Mouse (Mus musculus): Measurements from ENCODE around the gene Pms1. TPM values are rescaled to one million over a fixed set of nuclear protein-coding genes. Genes with fewer than 3 reads are reported as not detected.
"Not testable (repeated sequence)": the region's sequence is repeated elsewhere in the genome, so short reads cannot be mapped to it uniquely, and the experiment has no call there.

Pms1 gene
- polyA plus RNA-seq, 1 experiment, result 1.4 TPM

- Histone ChIP-seq H3K4me2 (ENCODE audit: low read depth) (no peak overlapping the region), H3K27me3 (ENCODE audit: control insufficient read depth, insufficient read depth, insufficient read length) (no peaks in the 10 kb centered on the region), H3ac (ENCODE audit: control insufficient read depth, insufficient read length) (no peak overlapping the region), H3K36me3 (ENCODE audit: control insufficient read depth, insufficient read depth) (peaks cover 5% of the 10 kb centered on the region), H3K79me2 (ENCODE audit: control insufficient read depth, insufficient read depth) (no peaks in the 10 kb centered on the region), H3K4me3 (no peak overlapping the region)
- TF ChIP-seq USF1 (IDR thresholded peaks at IDR 0.05; ENCODE audit: low read depth) (no peak), CEBPB (IDR thresholded peaks at IDR 0.05; ENCODE audit: insufficient read depth, poor library complexity, severe bottlenecking) (no peak), E2F4 (IDR thresholded peaks at IDR 0.05; ENCODE audit: insufficient read depth) (no peak), POLR2AphosphoS2 (IDR thresholded peaks at IDR 0.05; ENCODE audit: insufficient read length, low read depth) (no peak), TCF12 (IDR thresholded peaks at IDR 0.05; ENCODE audit: insufficient read depth, poor library complexity, severe bottlenecking) (no peak), MYOD1 (IDR thresholded peaks at IDR 0.05; ENCODE audit: control insufficient read depth in 1 of 3, insufficient read length in 2 of 3, low read depth in 2 of 3) (no peak), SRF (IDR thresholded peaks at IDR 0.05; ENCODE audit: control insufficient read depth, insufficient read length, low read depth) (no peak), MAX (IDR thresholded peaks at IDR 0.05; ENCODE audit: low read depth) (no peak), TCF3 (IDR thresholded peaks at IDR 0.05; ENCODE audit: insufficient read length, low read depth) (no peak), POLR2A (IDR thresholded peaks at IDR 0.05; ENCODE audit: insufficient read length, low read depth) (no peak)
Observed at GRCm38 (mm10) chr1:53269901-53270300, 26.9 kb downstream of the Pms1 start.

DNA sequence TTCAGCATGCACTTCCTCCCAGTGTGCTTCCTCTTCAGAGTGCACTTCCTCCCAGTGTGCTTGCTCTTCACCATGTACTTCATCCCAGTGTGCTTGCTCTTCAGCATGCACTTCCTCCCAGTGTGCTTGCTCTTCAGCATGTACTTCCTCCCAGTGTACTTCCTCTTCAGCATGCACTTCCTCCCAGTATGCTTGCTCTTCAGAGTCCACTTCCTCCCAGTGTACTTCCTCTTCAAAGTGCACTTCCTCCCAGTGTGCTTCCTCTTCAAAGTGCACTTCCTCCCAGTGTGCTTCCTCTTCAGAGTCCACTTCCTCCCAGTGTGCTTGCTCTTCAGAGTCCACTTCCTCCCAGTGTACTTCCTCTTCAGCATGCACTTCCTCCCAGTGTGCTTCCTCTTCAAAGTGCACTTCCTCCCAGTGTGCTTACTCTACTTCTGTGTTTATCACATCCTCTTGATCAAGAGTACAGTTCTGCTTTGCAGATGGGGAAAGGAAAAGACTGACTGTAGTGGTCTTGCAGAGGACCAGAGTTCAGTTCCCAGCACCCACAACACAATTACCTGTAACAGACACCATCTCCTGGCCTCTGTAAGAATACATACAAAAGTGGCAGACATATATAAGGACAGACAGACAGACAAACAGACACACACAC is 31.7 kb downstream of the Pms1 start:
- H3ac ChIP-seq (ENCODE audit: control insufficient read depth, insufficient read length); H3K79me2 ChIP-seq (ENCODE audit: control insufficient read depth, insufficient read depth); H3K27me3 ChIP-seq (ENCODE audit: control insufficient read depth, insufficient read depth, insufficient read length); H3K4me2 ChIP-seq (ENCODE audit: low read depth); H3K36me3 ChIP-seq (ENCODE audit: control insufficient read depth, insufficient read depth); H3K4me3 ChIP-seq: not testable (repeated sequence)

GRCm38 (mm10) chr1:53226063-53226462 is 70.8 kb downstream of the Pms1 start:
- Histone ChIP-seq H3K27me3 (ENCODE audit: control insufficient read depth, insufficient read depth, insufficient read length) (no peaks in the 10 kb centered on the region), H3K36me3 (ENCODE audit: control insufficient read depth, insufficient read depth) (peaks cover 4% of the 10 kb centered on the region), H3K79me2 (ENCODE audit: control insufficient read depth, insufficient read depth) (no peaks in the 10 kb centered on the region), H3K4me2 (ENCODE audit: low read depth) (no peak overlapping the region), H3ac (ENCODE audit: control insufficient read depth, insufficient read length) (no peak overlapping the region), H3K4me3 (no peak overlapping the region)
- no peak for TF ChIP-seq REST (IDR thresholded peaks at IDR 0.05; ENCODE audit: insufficient read depth, insufficient read length)
- no peak for TF ChIP-seq MYOG (IDR thresholded peaks at IDR 0.05; ENCODE audit: control insufficient read depth in 1 of 3, insufficient read depth in 1 of 3, insufficient read length in 2 of 3, low read depth in 2 of 3)
- no peak for TF ChIP-seq POLR2AphosphoS2 (IDR thresholded peaks at IDR 0.05; ENCODE audit: insufficient read length, low read depth)
- no peak for TF ChIP-seq TCF3 (IDR thresholded peaks at IDR 0.05; ENCODE audit: insufficient read length, low read depth)
- no peak for TF ChIP-seq POLR2A (IDR thresholded peaks at IDR 0.05; ENCODE audit: insufficient read length, low read depth)
- TF ChIP-seq USF1 (IDR thresholded peaks at IDR 0.05; ENCODE audit: low read depth), result no peak
- no peak for TF ChIP-seq SRF (IDR thresholded peaks at IDR 0.05; ENCODE audit: control insufficient read depth, insufficient read length, low read depth)
- no peak for TF ChIP-seq E2F4 (IDR thresholded peaks at IDR 0.05; ENCODE audit: insufficient read depth)
- TF ChIP-seq TCF12 (IDR thresholded peaks at IDR 0.05; ENCODE audit: insufficient read depth, poor library complexity, severe bottlenecking), result no peak
- no peak for TF ChIP-seq CEBPB (IDR thresholded peaks at IDR 0.05; ENCODE audit: insufficient read depth, poor library complexity, severe bottlenecking)
- TF ChIP-seq MYOD1 (IDR thresholded peaks at IDR 0.05; ENCODE audit: control insufficient read depth in 1 of 3, insufficient read length in 2 of 3, low read depth in 2 of 3), result no peak
- no peak for TF ChIP-seq MAX (IDR thresholded peaks at IDR 0.05; ENCODE audit: low read depth)

DNA sequence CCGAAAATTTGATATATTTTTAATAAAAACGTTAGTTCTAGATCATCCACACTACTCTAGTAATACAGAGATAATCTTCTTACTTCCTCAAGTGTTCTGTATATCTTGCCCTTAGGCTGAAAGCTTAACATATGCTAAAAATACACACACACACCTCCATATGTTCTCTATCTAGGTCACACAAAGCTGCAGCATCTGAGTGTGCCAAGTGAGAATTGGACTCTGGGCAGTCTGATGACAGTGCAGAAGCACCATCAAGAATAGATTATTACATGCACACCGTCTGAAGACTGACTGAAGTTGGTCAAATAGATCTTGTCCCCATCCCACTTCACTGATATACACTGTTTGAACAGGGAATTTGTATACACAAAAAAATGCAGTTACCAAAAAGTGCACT is 71.2 kb downstream of the Pms1 start:
- Histone ChIP-seq H3ac (ENCODE audit: control insufficient read depth, insufficient read length) (no peak overlapping the region), H3K4me2 (ENCODE audit: low read depth) (no peak overlapping the region), H3K36me3 (ENCODE audit: control insufficient read depth, insufficient read depth) (peaks cover 4% of the 10 kb centered on the region), H3K27me3 (ENCODE audit: control insufficient read depth, insufficient read depth, insufficient read length) (no peaks in the 10 kb centered on the region), H3K79me2 (ENCODE audit: control insufficient read depth, insufficient read depth) (no peaks in the 10 kb centered on the region), H3K4me3 (no peak overlapping the region)
- TF ChIP-seq POLR2AphosphoS2 (IDR thresholded peaks at IDR 0.05; ENCODE audit: insufficient read length, low read depth) (no peak), E2F4 (IDR thresholded peaks at IDR 0.05; ENCODE audit: insufficient read depth) (no peak), REST (IDR thresholded peaks at IDR 0.05; ENCODE audit: insufficient read depth, insufficient read length) (no peak), MYOG (IDR thresholded peaks at IDR 0.05; ENCODE audit: control insufficient read depth in 1 of 3, insufficient read depth in 1 of 3, insufficient read length in 2 of 3, low read depth in 2 of 3) (no peak), USF1 (IDR thresholded peaks at IDR 0.05; ENCODE audit: low read depth) (no peak), TCF12 (IDR thresholded peaks at IDR 0.05; ENCODE audit: insufficient read depth, poor library complexity, severe bottlenecking) (no peak), MAX (IDR thresholded peaks at IDR 0.05; ENCODE audit: low read depth) (no peak), TCF3 (IDR thresholded peaks at IDR 0.05; ENCODE audit: insufficient read length, low read depth) (no peak), SRF (IDR thresholded peaks at IDR 0.05; ENCODE audit: control insufficient read depth, insufficient read length, low read depth) (no peak)

DNA sequence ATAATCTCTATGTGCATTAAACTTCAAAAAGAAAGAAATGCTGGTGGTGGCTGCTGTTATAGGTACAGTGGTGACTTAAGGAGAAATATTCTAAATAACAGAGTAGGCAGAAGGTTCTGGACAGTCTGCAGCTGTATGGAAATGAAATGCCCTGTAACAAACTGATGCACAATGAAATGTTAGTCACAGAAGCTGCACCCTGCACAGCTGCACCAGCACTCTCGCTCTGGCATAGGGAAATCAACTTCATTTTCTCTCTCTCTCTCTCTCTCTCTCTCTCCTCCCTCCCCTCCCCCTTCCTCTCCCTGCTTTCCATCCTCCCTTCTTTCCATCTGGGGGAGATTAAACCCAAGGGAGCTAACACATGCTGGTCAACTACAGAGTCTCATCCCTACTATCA is 72.0 kb downstream of the Pms1 start:
- TF ChIP-seq MYOD1 (IDR thresholded peaks at IDR 0.05; ENCODE audit: control insufficient read depth in 1 of 3, insufficient read length in 2 of 3, low read depth in 2 of 3) (no peak), TCF12 (IDR thresholded peaks at IDR 0.05; ENCODE audit: insufficient read depth, poor library complexity, severe bottlenecking) (no peak), REST (IDR thresholded peaks at IDR 0.05; ENCODE audit: insufficient read depth, insufficient read length) (no peak), USF1 (IDR thresholded peaks at IDR 0.05; ENCODE audit: low read depth) (no peak), E2F4 (IDR thresholded peaks at IDR 0.05; ENCODE audit: insufficient read depth) (no peak), POLR2A (IDR thresholded peaks at IDR 0.05; ENCODE audit: insufficient read length, low read depth) (no peak), POLR2AphosphoS2 (IDR thresholded peaks at IDR 0.05; ENCODE audit: insufficient read length, low read depth) (no peak), TCF3 (IDR thresholded peaks at IDR 0.05; ENCODE audit: insufficient read length, low read depth) (no peak), SRF (IDR thresholded peaks at IDR 0.05; ENCODE audit: control insufficient read depth, insufficient read length, low read depth) (no peak), MYOG (IDR thresholded peaks at IDR 0.05; ENCODE audit: control insufficient read depth in 1 of 3, insufficient read depth in 1 of 3, insufficient read length in 2 of 3, low read depth in 2 of 3) (no peak), CEBPB (IDR thresholded peaks at IDR 0.05; ENCODE audit: insufficient read depth, poor library complexity, severe bottlenecking) (no peak)
- no peaks in the 10 kb centered on the region for H3K27me3 ChIP-seq (ENCODE audit: control insufficient read depth, insufficient read depth, insufficient read length)
- no peaks in the 10 kb centered on the region for H3K36me3 ChIP-seq (ENCODE audit: control insufficient read depth, insufficient read depth)
- no peaks in the 10 kb centered on the region for H3K79me2 ChIP-seq (ENCODE audit: control insufficient read depth, insufficient read depth)
- no peak overlapping the region for H3ac ChIP-seq (ENCODE audit: control insufficient read depth, insufficient read length)
- H3K4me3 ChIP-seq, result no peak overlapping the region
- H3K4me2 ChIP-seq (ENCODE audit: low read depth), result no peak overlapping the region

Measured in myocyte (in vitro differentiated cells).